Mouse (Mus musculus): Measurements from ENCODE around the gene Prss16. TPM values are rescaled to one million over a fixed set of nuclear protein-coding genes. Genes with fewer than 3 reads are reported as not detected.
"Not testable (repeated sequence)": the region's sequence is repeated elsewhere in the genome, so short reads cannot be mapped to it uniquely, and the experiment has no call there.

Prss16 gene
- polyA plus RNA-seq, 1 experiment from 2014 or later = 135 TPM

DNA sequence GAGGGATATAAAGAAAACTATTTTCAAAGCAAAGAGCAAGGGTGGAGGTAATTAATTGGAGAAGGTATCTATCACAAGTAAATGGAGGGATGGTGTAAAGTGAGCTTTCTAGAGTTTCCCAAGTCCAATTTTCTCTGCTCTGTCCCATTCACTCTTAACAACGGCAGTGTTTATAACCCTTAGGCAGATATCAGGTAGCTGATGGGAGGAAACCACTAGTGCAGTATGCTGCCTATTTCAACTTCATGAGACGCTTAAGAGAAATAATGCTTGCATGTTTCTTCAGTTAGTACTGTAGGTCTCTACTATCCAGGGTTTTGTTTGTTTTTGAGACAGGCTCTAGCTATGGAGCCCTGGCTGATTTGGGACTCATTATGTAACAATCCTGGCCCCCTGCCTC lies 27.9 kb upstream of the Prss16 start:
- H3K4me3 ChIP-seq (ENCODE audit: low read length) = no peak overlapping the region
- no peaks in the 10 kb centered on the region for H3K27me3 ChIP-seq (ENCODE audit: control insufficient read depth, insufficient read depth, low read length)
- no peaks in the 10 kb centered on the region for H3K36me3 ChIP-seq (ENCODE audit: control insufficient read depth, insufficient read depth)
- peaks cover 25% of the 10 kb centered on the region for H3K4me1 ChIP-seq (ENCODE audit: control insufficient read depth, insufficient read depth, low read length)
- 72% methylated on average over 2 of the region's 2 CpGs for WGBS
- no peak overlapping the region for H3K4me2 ChIP-seq (ENCODE audit: low read depth, low read length)
- H3K9ac ChIP-seq (ENCODE audit: low read length) = no peak overlapping the region
- ATAC-seq (replicated peaks; ENCODE audit: extremely low read depth, insufficient read depth, low FRiP score) = no peak
- no peaks in the 10 kb centered on the region for H3K9me3 ChIP-seq (replicated peaks; ENCODE audit: control insufficient read depth, low read length)
- H3K27ac ChIP-seq (ENCODE audit: low read length) = no peak overlapping the region

DNA sequence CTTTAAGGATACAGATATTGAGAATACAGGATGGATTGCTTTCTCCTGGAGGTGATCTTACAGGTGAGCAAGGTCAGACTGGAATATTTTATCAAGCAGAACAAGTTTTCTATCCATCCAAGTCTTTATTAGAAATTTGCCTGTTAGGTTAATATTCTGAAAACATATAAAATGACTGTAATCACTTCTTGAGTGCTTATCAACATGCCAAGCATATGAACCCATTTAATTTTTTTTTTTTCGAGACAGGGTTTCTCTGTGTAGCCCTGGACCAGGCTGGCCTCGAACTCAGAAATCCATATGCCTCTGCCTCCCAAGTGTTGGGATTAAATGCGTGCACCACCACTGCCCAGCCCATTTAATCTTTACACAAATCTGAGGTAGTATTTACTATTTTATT lies 27.4 kb upstream of the Prss16 start:
- WGBS = 70% methylated on average over 3 of the region's 3 CpGs
- peak overlapping the region; percentile 48 for H3K27ac ChIP-seq (ENCODE audit: low read length)
- H3K9ac ChIP-seq (ENCODE audit: low read length) = peak overlapping the region; percentile 43
- H3K4me1 ChIP-seq (ENCODE audit: control insufficient read depth, insufficient read depth, low read length) = peaks cover 21% of the 10 kb centered on the region
- peak overlapping the region; percentile 58 for H3K4me2 ChIP-seq (ENCODE audit: low read depth, low read length)
- ATAC-seq (replicated peaks; ENCODE audit: extremely low read depth, insufficient read depth, low FRiP score) = no peak
- H3K4me3 ChIP-seq (ENCODE audit: low read length) = peak overlapping the region; percentile 38; the same call in 1 of the 2 replicates
- no peaks in the 10 kb centered on the region for H3K36me3 ChIP-seq (ENCODE audit: control insufficient read depth, insufficient read depth)
- H3K9me3 ChIP-seq (replicated peaks; ENCODE audit: control insufficient read depth, low read length) = no peaks in the 10 kb centered on the region
- no peaks in the 10 kb centered on the region for H3K27me3 ChIP-seq (ENCODE audit: control insufficient read depth, insufficient read depth, low read length)

DNA sequence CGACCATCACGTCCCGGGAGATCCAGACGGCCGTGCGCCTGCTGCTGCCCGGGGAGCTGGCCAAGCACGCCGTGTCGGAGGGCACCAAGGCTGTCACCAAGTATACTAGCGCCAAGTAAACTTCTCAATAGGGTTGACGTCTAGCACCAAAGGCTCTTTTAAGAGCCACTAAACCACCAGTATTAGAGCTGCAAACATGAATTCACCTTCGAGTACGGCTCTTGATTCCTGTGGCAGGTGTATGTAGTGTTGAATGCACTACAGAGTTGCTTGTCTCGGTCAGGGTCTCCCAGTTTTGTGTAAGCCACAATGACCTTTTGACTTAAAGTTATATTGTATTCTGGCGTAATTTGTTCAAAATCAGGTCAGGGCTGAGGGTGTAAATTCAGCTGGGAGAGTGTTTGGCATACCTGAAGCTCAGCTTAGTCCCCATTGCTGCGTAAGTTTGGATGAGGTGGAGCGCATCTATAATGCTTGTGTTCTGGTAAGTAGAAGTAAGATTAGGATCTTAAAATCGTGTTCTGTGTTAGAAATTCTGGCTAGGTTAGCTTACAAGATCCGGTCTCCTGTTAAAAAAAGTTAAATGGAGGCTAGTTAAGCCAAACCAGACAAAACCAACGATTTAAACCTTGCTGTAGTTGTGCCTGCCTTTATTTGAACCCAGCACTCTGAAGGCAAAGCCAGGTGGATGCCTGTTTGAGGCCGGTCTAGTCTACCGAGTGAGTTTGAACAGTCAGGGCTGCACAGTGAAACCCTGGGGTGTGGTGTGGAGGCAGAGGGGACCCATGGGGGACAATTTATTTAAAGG lies 26.8 kb upstream of the Prss16 start:
- H3K4me3 ChIP-seq (ENCODE audit: low read length) = peak overlapping the region; percentile 38
- peak overlapping the region; percentile 58 for H3K4me2 ChIP-seq (ENCODE audit: low read depth, low read length)
- H3K4me1 ChIP-seq (ENCODE audit: control insufficient read depth, insufficient read depth, low read length) = peaks cover 19% of the 10 kb centered on the region
- H3K9ac ChIP-seq (ENCODE audit: low read length) = peak overlapping the region; percentile 43
- H3K36me3 ChIP-seq (ENCODE audit: control insufficient read depth, insufficient read depth) = no peaks in the 10 kb centered on the region
- H3K9me3 ChIP-seq (replicated peaks; ENCODE audit: control insufficient read depth, low read length) = no peaks in the 10 kb centered on the region
- 4% methylated on average over 17 of the region's 23 CpGs for WGBS
- peak; percentile 16 for ATAC-seq (replicated peaks; ENCODE audit: extremely low read depth, insufficient read depth, low FRiP score)
- H3K27me3 ChIP-seq (ENCODE audit: control insufficient read depth, insufficient read depth, low read length) = no peaks in the 10 kb centered on the region
- H3K27ac ChIP-seq (ENCODE audit: low read length) = peak overlapping the region; percentile 48

DNA sequence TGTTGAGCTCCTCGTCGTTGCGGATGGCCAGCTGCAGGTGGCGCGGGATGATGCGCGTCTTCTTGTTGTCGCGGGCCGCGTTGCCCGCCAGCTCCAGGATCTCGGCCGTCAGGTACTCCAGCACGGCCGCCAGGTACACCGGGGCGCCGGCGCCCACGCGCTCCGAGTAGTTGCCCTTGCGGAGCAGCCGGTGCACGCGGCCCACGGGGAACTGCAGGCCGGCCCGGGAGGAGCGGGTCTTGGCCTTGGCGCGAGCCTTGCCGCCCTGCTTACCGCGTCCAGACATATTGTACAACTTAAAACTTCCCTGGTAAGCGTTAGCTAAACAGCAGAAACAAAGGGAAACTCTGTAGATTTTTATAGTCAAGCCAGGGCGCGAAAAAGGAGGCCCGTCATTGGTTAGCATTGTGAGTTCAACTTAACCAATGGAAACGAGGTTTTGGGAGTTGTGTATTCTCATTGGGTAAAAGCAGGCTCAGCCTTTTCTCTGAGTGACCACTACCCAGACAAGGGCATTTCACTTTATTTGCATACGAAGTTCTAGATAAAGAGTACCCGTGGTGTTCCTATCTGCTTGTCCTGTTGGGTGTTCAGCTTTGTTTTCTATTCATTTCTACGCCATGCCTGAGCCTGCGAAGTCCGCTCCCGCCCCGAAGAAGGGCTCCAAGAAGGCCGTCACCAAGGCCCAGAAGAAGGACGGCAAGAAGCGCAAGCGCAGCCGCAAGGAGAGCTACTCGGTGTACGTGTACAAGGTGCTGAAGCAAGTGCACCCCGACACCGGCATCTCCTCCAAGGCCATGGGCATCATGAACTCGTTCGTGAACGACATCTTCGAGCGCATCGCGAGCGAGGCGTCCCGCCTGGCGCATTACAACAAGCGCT lies 26.0 kb upstream of the Prss16 start, which contains the start of the genes Hist1h2ah and Hist1h2bk:
Hist1h2ah (minus strand) TSS at position 302 of the 882 bp plus-strand sequence.
Hist1h2bk (plus strand) TSS at position 604 of the 882 bp plus-strand sequence.
- not testable (repeated sequence) for H3K9me3 ChIP-seq (replicated peaks; ENCODE audit: control insufficient read depth, low read length); H3K27me3 ChIP-seq (ENCODE audit: control insufficient read depth, insufficient read depth, low read length); H3K36me3 ChIP-seq (ENCODE audit: control insufficient read depth, insufficient read depth)
- peak within 1 kb of the TSS; percentile 69 for H3K4me2 ChIP-seq (ENCODE audit: low read depth, low read length)
- peak; percentile 96 for ATAC-seq (replicated peaks; ENCODE audit: extremely low read depth, insufficient read depth, low FRiP score)
- peak within 1 kb of the TSS; percentile 79 for H3K27ac ChIP-seq (ENCODE audit: low read length)
- peaks cover 19% of the 10 kb centered on the region for H3K4me1 ChIP-seq (ENCODE audit: control insufficient read depth, insufficient read depth, low read length)
- H3K9ac ChIP-seq (ENCODE audit: low read length) = peak within 1 kb of the TSS; percentile 75
- under 1% methylated on average over 21 of the region's 69 CpGs for WGBS
- H3K4me3 ChIP-seq (ENCODE audit: low read length) = peak within 1 kb of the TSS; percentile 56

DNA sequence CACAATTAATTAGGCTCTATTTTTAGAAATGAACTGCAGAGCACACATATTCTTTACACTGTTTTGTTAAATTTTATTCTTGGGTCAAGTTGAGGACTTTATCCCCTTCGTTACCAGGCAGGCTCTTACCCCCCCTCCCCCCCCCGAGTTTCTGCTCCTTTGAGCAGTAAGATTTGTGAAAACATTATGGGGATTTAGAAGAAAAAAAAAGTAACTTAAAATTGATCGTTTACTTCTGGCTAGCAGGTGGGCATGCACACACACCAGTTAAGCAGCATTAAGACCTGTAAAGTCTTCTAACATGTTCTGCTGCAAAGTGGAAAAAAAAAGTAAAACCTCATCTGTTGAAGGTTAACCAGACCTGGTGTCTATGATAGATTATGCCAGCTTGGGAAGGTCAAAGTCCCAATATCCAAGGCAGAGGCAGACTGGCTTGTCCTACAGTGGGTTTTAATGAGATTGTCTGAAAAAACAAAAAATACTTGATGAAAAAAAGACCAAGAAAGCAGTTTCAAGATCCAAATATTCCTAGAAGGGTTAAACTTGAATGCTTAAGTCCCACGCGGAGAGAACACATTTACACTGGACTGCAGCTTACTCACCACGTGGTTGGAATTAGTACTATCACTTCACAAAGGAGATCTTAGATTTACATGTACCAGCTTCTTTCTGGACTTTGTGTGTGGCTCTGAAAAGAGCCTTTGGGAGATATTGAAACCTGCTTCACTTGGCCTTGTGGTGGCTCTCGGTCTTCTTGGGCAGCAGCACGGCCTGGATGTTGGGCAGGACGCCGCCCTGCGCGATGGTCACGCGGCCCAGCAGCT lies 25.1 kb upstream of the Prss16 start:
- Histone ChIP-seq H3K9ac (ENCODE audit: low read length) (peak overlapping the region; percentile 75), H3K9me3 (replicated peaks; ENCODE audit: control insufficient read depth, low read length) (no peaks in the 10 kb centered on the region), H3K4me2 (ENCODE audit: low read depth, low read length) (peak overlapping the region; percentile 66), H3K4me1 (ENCODE audit: control insufficient read depth, insufficient read depth, low read length) (peaks cover 11% of the 10 kb centered on the region), H3K27ac (ENCODE audit: low read length) (peak overlapping the region; percentile 79), H3K27me3 (ENCODE audit: control insufficient read depth, insufficient read depth, low read length) (no peaks in the 10 kb centered on the region), H3K4me3 (ENCODE audit: low read length) (peak overlapping the region; percentile 51), H3K36me3 (ENCODE audit: control insufficient read depth, insufficient read depth) (no peaks in the 10 kb centered on the region)
- ATAC-seq (replicated peaks; ENCODE audit: extremely low read depth, insufficient read depth, low FRiP score) = no peak
- WGBS = under 1% methylated on average over 13 of the region's 14 CpGs

DNA sequence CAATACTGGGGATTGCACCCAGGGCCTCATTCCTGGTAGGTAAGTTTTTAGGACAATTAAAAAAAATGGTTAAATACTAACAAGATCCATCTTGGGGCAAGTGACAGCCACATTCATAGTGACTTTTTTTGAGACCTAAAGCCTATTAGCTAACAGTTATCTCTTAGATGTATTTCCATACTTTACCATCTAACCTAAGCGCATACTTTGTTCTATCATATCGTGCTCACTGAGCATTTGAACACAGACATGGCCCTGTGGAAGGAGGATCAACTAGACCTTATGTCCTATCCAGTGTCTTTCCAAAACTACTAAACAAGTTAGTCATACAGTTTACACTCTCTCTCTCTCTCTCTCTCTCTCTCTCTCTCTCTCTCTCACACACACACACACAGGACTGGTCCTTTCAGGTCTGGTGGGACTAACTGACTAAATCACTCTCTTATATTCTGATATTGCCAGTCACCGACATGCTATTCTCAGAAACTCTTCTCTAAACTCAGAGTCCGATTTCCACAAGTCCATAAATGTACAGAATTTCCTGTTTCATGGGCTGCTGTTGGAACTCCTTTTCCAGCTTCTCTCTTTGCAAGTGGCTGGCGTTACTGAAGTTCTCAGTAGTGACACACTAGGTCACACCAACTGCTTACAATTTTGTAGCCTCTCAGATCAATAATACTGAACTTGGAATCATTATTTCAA lies 24.4 kb upstream of the Prss16 start:
- H3K9ac ChIP-seq (ENCODE audit: low read length) = peak overlapping the region; percentile 75
- ATAC-seq (replicated peaks; ENCODE audit: extremely low read depth, insufficient read depth, low FRiP score) = no peak
- H3K36me3 ChIP-seq (ENCODE audit: control insufficient read depth, insufficient read depth) = no peaks in the 10 kb centered on the region
- H3K27ac ChIP-seq (ENCODE audit: low read length) = 0 out of 2 replicates have a peak overlapping the region, but pooled peaks have one; percentile 31
- H3K4me2 ChIP-seq (ENCODE audit: low read depth, low read length) = peak overlapping the region; percentile 66
- no peaks in the 10 kb centered on the region for H3K9me3 ChIP-seq (replicated peaks; ENCODE audit: control insufficient read depth, low read length)
- WGBS = 44% methylated on average over 5 of the region's 5 CpGs
- no peaks in the 10 kb centered on the region for H3K27me3 ChIP-seq (ENCODE audit: control insufficient read depth, insufficient read depth, low read length)
- peaks cover 11% of the 10 kb centered on the region for H3K4me1 ChIP-seq (ENCODE audit: control insufficient read depth, insufficient read depth, low read length)
- H3K4me3 ChIP-seq (ENCODE audit: low read length) = peak overlapping the region; percentile 51

DNA sequence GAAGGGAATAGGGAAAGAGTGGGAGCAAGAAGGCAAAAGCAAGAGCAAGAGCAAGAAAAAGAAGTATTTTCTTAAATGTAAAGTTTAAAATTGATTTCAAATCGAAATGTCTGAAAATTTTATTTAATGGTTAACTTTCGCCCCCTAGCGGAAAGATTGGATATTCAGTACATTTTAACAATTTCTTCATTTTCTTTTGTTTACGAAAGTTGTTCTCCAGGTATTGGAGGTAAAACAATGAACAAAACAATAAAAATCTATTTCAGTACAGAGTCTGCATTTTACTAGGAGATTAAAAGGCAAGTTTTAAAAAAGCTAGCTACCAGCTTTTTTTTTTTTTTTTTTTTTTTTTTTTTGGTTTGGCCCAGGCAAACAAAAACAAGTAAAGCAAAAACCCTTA lies 21.0 kb upstream of the Prss16 start:
- Histone ChIP-seq H3K27me3 (ENCODE audit: control insufficient read depth, insufficient read depth, low read length) (no peaks in the 10 kb centered on the region), H3K9ac (ENCODE audit: low read length) (no peak overlapping the region), H3K4me3 (ENCODE audit: low read length) (no peak overlapping the region), H3K4me1 (ENCODE audit: control insufficient read depth, insufficient read depth, low read length) (peaks cover 5% of the 10 kb centered on the region), H3K9me3 (replicated peaks; ENCODE audit: control insufficient read depth, low read length) (no peaks in the 10 kb centered on the region), H3K36me3 (ENCODE audit: control insufficient read depth, insufficient read depth) (no peaks in the 10 kb centered on the region), H3K27ac (ENCODE audit: low read length) (no peak overlapping the region), H3K4me2 (ENCODE audit: low read depth, low read length) (no peak overlapping the region)
- 15% methylated on average over 4 of the region's 4 CpGs for WGBS
- ATAC-seq (replicated peaks; ENCODE audit: extremely low read depth, insufficient read depth, low FRiP score) = no peak

DNA sequence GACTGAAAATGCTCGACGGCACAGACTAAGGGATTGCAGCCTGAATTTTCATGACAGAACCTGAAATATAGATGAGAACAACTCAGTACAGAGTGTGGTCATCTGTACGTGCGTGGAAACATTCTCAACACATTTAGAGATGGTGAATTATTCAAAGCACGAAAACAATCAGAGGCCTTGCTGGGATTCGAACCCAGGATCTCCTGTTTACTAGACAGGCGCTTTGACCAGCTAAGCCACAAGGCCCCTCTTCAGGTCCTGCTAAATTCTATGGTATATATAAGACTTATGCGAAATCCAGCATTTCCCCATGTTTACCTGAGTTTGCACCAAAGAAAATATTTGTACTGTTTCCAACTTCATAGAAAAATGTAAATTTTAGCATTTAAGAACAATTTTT lies 20.4 kb upstream of the Prss16 start:
- no peak overlapping the region for H3K4me2 ChIP-seq (ENCODE audit: low read depth, low read length)
- WGBS = 43% methylated on average over 8 of the region's 8 CpGs
- ATAC-seq (replicated peaks; ENCODE audit: extremely low read depth, insufficient read depth, low FRiP score) = no peak

More for the DNA sequence above, 20.4 kb upstream of the Prss16 start:
- peaks cover 5% of the 10 kb centered on the region for H3K4me1 ChIP-seq (ENCODE audit: control insufficient read depth, insufficient read depth, low read length)
- no peaks in the 10 kb centered on the region for H3K9me3 ChIP-seq (replicated peaks; ENCODE audit: control insufficient read depth, low read length)
- no peak overlapping the region for H3K4me3 ChIP-seq (ENCODE audit: low read length)
- H3K9ac ChIP-seq (ENCODE audit: low read length) = no peak overlapping the region
- H3K27me3 ChIP-seq (ENCODE audit: control insufficient read depth, insufficient read depth, low read length) = no peaks in the 10 kb centered on the region
- no peaks in the 10 kb centered on the region for H3K36me3 ChIP-seq (ENCODE audit: control insufficient read depth, insufficient read depth)
- H3K27ac ChIP-seq (ENCODE audit: low read length) = no peak overlapping the region
